Mouse (Mus musculus) liver, embryonic 14.5 days (tissue): Measurements from ENCODE around the gene Spen. TPM values are rescaled to one million over a fixed set of nuclear protein-coding genes. Genes with fewer than 3 reads are reported as not detected.

Experiments
- ATAC-seq: fragments of 200-750 bp; cut with Nextera tagmentation; 2 replicates; pipeline ENCODE4 v1.8.0; 2017; ENCODE audit warnings: moderate number of reproducible peaks, mild to moderate bottlenecking, moderate library complexity; ENCODE audit not compliant: insufficient read depth
- DNase-seq, 3 experiments: peaks; one replicate each; pipeline ENCODE4 v3.0.0-alpha.2; 2012 to 2013; ENCODE audit warnings: low read depth in 3 of 3, low spot score in 3 of 3
- H3K27ac ChIP-seq: fragments of 300-500 bp; sonication (generic); 2 replicates; pipeline ENCODE4 v1.5.1; 2014; ENCODE audit warnings: moderate library complexity, mild to moderate bottlenecking, control low read depth, inconsistent platforms
- H3K27me3 ChIP-seq: fragments of 300-500 bp; sonication (generic); 2 replicates; pipeline ENCODE4 v1.6.1; 2014; ENCODE audit warnings: mild to moderate bottlenecking, low read length, moderate library complexity; ENCODE audit not compliant: control insufficient read depth, insufficient read depth
- H3K36me3 ChIP-seq: fragments of 300-500 bp; sonication (generic); replicated peaks from 2 replicates; pipeline ENCODE4 v1.6.1; 2014; ENCODE audit warnings: low read depth; ENCODE audit not compliant: control insufficient read depth, insufficient read depth
- H3K4me1 ChIP-seq, 2 experiments: fragments of 200-500 bp in 1 of 2; fragments of 300-500 bp in 1 of 2; sonication (generic) in 1 of 2; replicated peaks; 2 replicates each; pipeline ENCODE4 v1.6.1; 2012 to 2014; ENCODE audit warnings: antibody characterized with exemption in 1 of 2, inconsistent platforms in 1 of 2, low read length in 1 of 2; ENCODE audit not compliant: control insufficient read depth in 2 of 2, insufficient read depth in 2 of 2
- H3K4me2 ChIP-seq: fragments of 300-500 bp; sonication (generic); 2 replicates; pipeline ENCODE4 v1.6.1; 2014; ENCODE audit warnings: low read depth, mild to moderate bottlenecking, control low read depth, moderate library complexity
- H3K4me3 ChIP-seq, 2 experiments: fragments of 200-500 bp in 1 of 2; fragments of 300-500 bp in 1 of 2; sonication (generic) in 1 of 2; 2 replicates each; pipeline ENCODE4 v1.5.1; 2012 to 2014; ENCODE audit warnings: low read depth in 2 of 2, low read length in 2 of 2, mild to moderate bottlenecking in 2 of 2, control low read depth in 1 of 2, inconsistent platforms in 1 of 2, moderate library complexity in 1 of 2; ENCODE audit not compliant: insufficient read depth in 1 of 2
- H3K9ac ChIP-seq: fragments of 300-500 bp; sonication (generic); replicated peaks from 2 replicates; pipeline ENCODE4 v1.6.1; 2014; ENCODE audit warnings: mild to moderate bottlenecking, control low read depth, moderate library complexity
- H3K9me3 ChIP-seq: fragments of 300-500 bp; sonication (generic); 2 replicates; pipeline ENCODE4 v1.6.1; 2016; ENCODE audit warnings: low read length, mixed read lengths; ENCODE audit not compliant: control insufficient read depth
- CTCF ChIP-seq: IDR thresholded peaks from 2 replicates; pipeline ENCODE4 v1.5.1; 2016; ENCODE audit warnings: antibody characterized with exemption, low read depth, control low read depth
- EP300 ChIP-seq: IDR thresholded peaks from 2 replicates; pipeline ENCODE4 v1.6.1; 2016; ENCODE audit warnings: antibody characterized with exemption, low read depth
- WGBS: fragments of 180-500 bp; shearing (Covaris S2); extraction: QIAGEN DNeasy Blood & Tissue Kit; methylation state at CpG from one replicate; pipeline ENCODE4 v1.1.7; 2014; ENCODE audit not compliant: insufficient replicate concordance; 5-methylcytosine and 5-hydroxymethylcytosine counted together
- polyA plus RNA-seq, 2 experiments: library from polyadenylated mRNA; depleted of rRNA in 1 of 2; stranded (reverse) in 1 of 2; unstranded in 1 of 2; fragments of >200 nt; fragmentation: Nextera tagmentation in 1 of 2; extraction: Ambion mirVana in 1 of 2; gene quantifications; 2 replicates each; pipeline versions ENCODE4 v1.2.1 to v1.2.3; 2012 to 2014

Spen gene
- polyA plus RNA-seq, 2 experiments = 3.4 to 4.0 TPM

DNA sequence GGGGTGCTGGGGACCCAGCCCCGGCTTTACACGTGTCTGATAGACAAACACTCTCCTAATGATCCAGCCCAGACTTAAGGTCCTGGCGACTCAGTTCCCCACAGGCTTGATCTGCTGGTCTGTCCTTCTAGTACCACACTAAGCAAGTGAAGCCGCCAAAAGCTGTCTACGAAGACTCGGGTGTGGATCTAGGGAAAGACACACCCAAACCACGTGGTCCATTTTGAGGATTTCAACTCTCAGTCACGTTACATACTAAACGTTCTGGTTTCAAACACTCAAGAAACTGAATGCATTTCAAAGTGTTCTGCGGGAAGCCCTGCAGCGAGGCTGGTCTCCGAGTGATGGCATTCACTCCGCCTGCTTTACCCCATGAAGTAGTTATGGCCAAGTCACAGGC, 27.9 kb downstream of the Spen start:
- Histone ChIP-seq H3K27ac (no peak overlapping the region), H3K4me2 (no peak overlapping the region), H3K9me3 (no peaks in the 10 kb centered on the region), H3K9ac (no peak overlapping the region), H3K4me3 (no peak overlapping the region), H3K4me1 (peaks cover 0 to 8% of the 10 kb centered on the region in 2 experiments; a peak in 1 of 4 replicates), H3K36me3 (no peaks in the 10 kb centered on the region; the same call in 1 of the 2 replicates), H3K27me3 (no peaks in the 10 kb centered on the region)
- ATAC-seq (no peak), DNase-seq (no peak)
- WGBS = 59% methylated on average over 13 of the region's 13 CpGs
- TF ChIP-seq CTCF = no peak
- TF ChIP-seq EP300 = no peak

DNA sequence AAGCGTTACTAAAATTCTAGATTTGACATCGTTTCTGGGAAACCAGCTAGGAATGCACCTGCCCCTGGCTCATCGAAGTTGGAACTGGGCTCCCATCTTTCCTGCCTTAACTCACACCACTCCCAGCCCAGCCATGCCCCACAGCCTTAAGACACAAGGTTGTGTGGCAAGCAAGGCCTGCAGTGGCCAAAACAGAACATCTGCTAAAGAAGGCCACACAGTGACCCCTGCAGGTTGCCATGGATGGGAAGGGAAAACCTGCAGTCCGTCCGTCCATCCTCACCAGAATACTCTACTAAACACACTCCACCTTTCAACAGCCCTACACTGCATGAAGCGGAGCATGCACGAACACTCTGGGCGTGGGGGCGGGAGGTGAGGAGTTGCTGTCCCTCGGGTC, 31.5 kb downstream of the Spen start:
- Histone ChIP-seq H3K4me1 (peaks cover 0 to 5% of the 10 kb centered on the region in 2 experiments; a peak in 1 of 4 replicates), H3K27ac (no peak overlapping the region), H3K27me3 (no peaks in the 10 kb centered on the region), H3K4me3 (no peak overlapping the region), H3K9me3 (no peaks in the 10 kb centered on the region), H3K36me3 (no peaks in the 10 kb centered on the region), H3K9ac (no peak overlapping the region), H3K4me2 (no peak overlapping the region)
- TF ChIP-seq EP300 = no peak
- TF ChIP-seq CTCF = peak; percentile 54
- DNase-seq (no peak), ATAC-seq (no peak)
- 75% methylated on average over 10 of the region's 10 CpGs for WGBS

DNA sequence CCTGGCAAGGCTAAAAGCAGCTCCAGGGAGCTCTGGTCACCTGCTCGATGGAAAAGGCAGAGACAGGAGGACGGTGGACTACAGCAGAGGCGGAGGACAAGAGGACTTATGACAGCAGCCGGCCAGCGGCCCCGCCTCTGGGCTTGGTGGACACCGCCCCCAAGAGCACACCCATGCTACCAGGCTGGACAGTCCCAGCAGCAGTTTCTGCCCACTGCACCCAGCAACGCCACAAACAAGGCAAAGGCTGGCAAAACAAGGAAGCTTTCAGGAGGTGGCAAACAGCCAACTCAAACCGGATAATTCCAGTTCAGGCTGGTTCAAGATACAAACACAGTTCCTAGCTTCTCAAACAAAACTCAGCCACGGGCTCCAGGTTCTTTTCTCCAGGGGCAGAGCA, 32.0 kb downstream of the Spen start:
- DNase-seq = no peak

DNA sequence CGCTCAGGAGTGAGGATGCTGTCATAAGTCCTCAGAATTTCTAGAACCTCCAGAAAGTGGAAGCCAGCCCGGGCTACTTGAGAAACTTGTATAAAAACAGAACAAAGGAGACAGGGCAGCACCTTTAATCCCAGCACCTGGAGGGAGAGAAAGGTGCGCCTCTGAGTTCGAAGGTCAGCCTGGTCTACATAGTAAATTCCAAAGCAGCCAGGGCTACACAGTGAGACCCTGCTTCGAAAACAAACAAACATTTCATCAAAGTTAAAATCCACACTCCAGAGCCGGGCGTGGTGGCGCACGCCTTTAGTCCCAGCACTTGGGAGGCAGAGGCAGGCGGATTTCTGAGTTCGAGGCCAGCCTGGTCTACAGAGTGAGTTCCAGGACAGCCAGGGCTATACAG, 32.6 kb downstream of the Spen start:
- Histone ChIP-seq H3K4me1 (peaks cover 0 to 6% of the 10 kb centered on the region in 2 experiments; a peak in 1 of 4 replicates), H3K9ac (no peak overlapping the region), H3K27me3 (no peaks in the 10 kb centered on the region), H3K36me3 (no peaks in the 10 kb centered on the region), H3K27ac (no peak overlapping the region), H3K4me2 (no peak overlapping the region), H3K9me3 (no peaks in the 10 kb centered on the region), H3K4me3 (no peak overlapping the region)
- WGBS = 86% methylated on average over 10 of the region's 11 CpGs
- DNase-seq = no peak
- ATAC-seq = no peak
- TF ChIP-seq EP300 = no peak
- TF ChIP-seq CTCF = no peak

More for the DNA sequence above, 32.0 kb downstream of the Spen start:
- Histone ChIP-seq H3K9ac (no peak overlapping the region), H3K27ac (no peak overlapping the region), H3K4me2 (no peak overlapping the region), H3K27me3 (no peaks in the 10 kb centered on the region), H3K4me1 (peaks cover 0 to 6% of the 10 kb centered on the region in 2 experiments; a peak in 1 of 4 replicates), H3K9me3 (no peaks in the 10 kb centered on the region), H3K36me3 (no peaks in the 10 kb centered on the region), H3K4me3 (no peak overlapping the region)
- TF ChIP-seq CTCF (no peak), EP300 (no peak)
- WGBS = 75% methylated on average over 10 of the region's 10 CpGs
- ATAC-seq = 0 out of 2 replicates have a peak, but pooled peaks have one; percentile 32

DNA sequence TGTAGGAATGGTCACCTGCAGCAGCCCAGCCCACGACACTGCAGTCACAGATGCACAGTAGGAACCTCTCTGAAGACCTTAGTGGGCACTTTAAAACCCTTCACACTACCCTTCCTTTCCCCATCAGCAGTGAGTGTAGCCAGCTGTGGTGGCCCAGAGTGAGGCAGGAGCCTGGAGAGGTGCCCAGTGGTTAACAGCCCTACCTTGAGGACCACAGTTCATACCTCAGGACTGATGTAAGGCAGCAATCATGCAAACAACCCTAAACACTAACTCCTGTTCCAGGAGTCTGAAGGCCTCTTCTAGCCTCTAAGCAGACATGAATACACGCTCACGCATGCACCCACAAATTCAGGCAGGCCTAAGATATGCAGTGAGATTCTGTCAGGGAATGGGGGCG, 33.9 kb downstream of the Spen start:
- H3K36me3 ChIP-seq = no peaks in the 10 kb centered on the region
- H3K27me3 ChIP-seq = no peaks in the 10 kb centered on the region
- no peak for ATAC-seq
- H3K27ac ChIP-seq = no peak overlapping the region
- TF ChIP-seq EP300 (no peak), CTCF (no peak)
- H3K4me3 ChIP-seq = no peak overlapping the region
- no peak overlapping the region for H3K9ac ChIP-seq
- H3K9me3 ChIP-seq = no peaks in the 10 kb centered on the region
- DNase-seq = no peak
- H3K4me1 ChIP-seq = peaks cover 0 to 4% of the 10 kb centered on the region in 2 experiments; a peak in 1 of 4 replicates
- WGBS = 86% methylated on average over 4 of the region's 4 CpGs
- no peak overlapping the region for H3K4me2 ChIP-seq
